Mouse (Mus musculus) limb, embryonic 14.5 days (tissue): ENCODE results near the gene Bcan. TPM values are rescaled to one million over a fixed set of nuclear protein-coding genes. Genes with fewer than 3 reads are reported as not detected.

Source experiments
- ATAC-seq: fragments of 200-750 bp; cut with Nextera tagmentation; 2 replicates; pipeline ENCODE4 v1.8.0; 2017; ENCODE audit warnings: low read depth, moderate number of reproducible peaks, moderate TSS enrichment; ENCODE audit not compliant: low FRiP score
- DNase-seq: peaks from one replicate; pipeline ENCODE4 v3.0.0-alpha.2; 2015; ENCODE audit warnings: low spot score
- H3K27ac ChIP-seq: fragments of 300-500 bp; sonication (generic); replicated peaks from 2 replicates; pipeline ENCODE4 v1.5.1; 2014; ENCODE audit warnings: low read depth, mild to moderate bottlenecking, low read length, moderate library complexity, mixed read lengths
- H3K27me3 ChIP-seq: fragments of 300-500 bp; sonication (generic); 2 replicates; pipeline ENCODE4 v1.6.1; 2014; ENCODE audit warnings: low read length, mixed read lengths; ENCODE audit not compliant: control insufficient read depth, insufficient read depth
- H3K36me3 ChIP-seq: fragments of 300-500 bp; sonication (generic); 2 replicates; pipeline ENCODE4 v1.6.1; 2014; ENCODE audit warnings: mild to moderate bottlenecking, low read length, moderate library complexity, mixed read lengths; ENCODE audit not compliant: control insufficient read depth, insufficient read depth
- H3K4me1 ChIP-seq: fragments of 300-500 bp; sonication (generic); 2 replicates; pipeline ENCODE4 v1.6.1; 2014; ENCODE audit warnings: antibody characterized with exemption, low read length, mixed read lengths; ENCODE audit not compliant: control insufficient read depth, insufficient read depth
- H3K4me2 ChIP-seq: fragments of 300-500 bp; sonication (generic); replicated peaks from 2 replicates; pipeline ENCODE4 v1.6.1; 2014; ENCODE audit warnings: low read depth, mild to moderate bottlenecking, low read length, moderate library complexity; ENCODE audit not compliant: severe bottlenecking
- H3K4me3 ChIP-seq: fragments of 300-500 bp; sonication (generic); replicated peaks from 2 replicates; pipeline ENCODE4 v1.5.1; 2014; ENCODE audit warnings: low read length
- H3K9ac ChIP-seq: fragments of 300-500 bp; sonication (generic); 2 replicates; pipeline ENCODE4 v1.6.1; 2014; ENCODE audit warnings: mild to moderate bottlenecking, low read depth, low read length, moderate library complexity; ENCODE audit not compliant: severe bottlenecking
- H3K9me3 ChIP-seq: fragments of 300-500 bp; sonication (generic); 2 replicates; pipeline ENCODE4 v1.6.1; 2016; ENCODE audit warnings: low read length; ENCODE audit not compliant: control insufficient read depth
- POLR2A ChIP-seq: fragments of 200-500 bp; IDR thresholded peaks from 2 replicates; pipeline ENCODE4 v1.8.0; 2012; ENCODE audit warnings: inconsistent platforms, mild to moderate bottlenecking, moderate library complexity, borderline replicate concordance; ENCODE audit not compliant: insufficient read depth, insufficient read length; ENCODE audit errors: extremely low read depth
- WGBS: fragments of 180-500 bp; shearing (Covaris S2); extraction: QIAGEN DNeasy Blood & Tissue Kit; methylation state at CpG from one replicate; pipeline ENCODE4 v1.1.7; 2014; 5-methylcytosine and 5-hydroxymethylcytosine counted together
- polyA plus RNA-seq, 2 experiments: library from polyadenylated mRNA; depleted of rRNA in 1 of 2; stranded (reverse) in 1 of 2; unstranded in 1 of 2; fragments of >200 nt; fragmentation: Nextera tagmentation in 1 of 2; extraction: Ambion mirVana in 1 of 2; gene quantifications; 2 replicates each; pipeline versions ENCODE4 v1.2.1 to v1.2.3; 2012 to 2014

Gene Bcan
- polyA plus RNA-seq, 2 experiments, result 0.39 to 1.6 TPM

DNA sequence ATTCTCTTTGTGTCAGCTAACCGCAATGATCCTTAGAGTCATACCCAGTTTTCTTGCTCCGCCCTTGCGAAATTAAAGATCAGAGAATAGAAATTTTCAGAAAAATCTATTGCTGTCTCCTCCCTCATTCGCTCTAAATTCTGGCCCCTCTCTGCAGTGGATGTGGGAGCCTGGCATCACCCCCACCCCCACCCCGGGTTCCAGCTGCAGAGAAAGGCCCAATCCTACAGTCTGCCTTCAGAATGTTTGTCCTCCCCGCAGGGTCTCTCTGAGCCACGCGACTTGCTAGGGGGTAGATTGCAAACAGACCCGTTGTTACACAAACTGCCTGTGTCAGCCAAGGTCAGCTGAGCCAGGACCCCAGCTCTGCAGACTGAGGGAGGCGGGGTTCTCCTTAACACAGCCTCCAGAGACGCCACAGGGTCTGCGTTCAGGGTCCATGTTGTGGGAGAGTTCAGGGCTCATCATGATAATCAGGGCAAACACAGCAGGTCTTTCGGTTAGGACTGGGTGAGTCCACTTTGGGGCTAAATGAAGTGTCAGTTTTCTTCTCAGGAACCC lies 50.0 kb downstream of the Bcan start:
- Histone ChIP-seq H3K36me3 (peaks cover 31% of the 10 kb centered on the region), H3K27ac (peak overlapping the region; percentile 88), H3K4me1 (peaks cover 66% of the 10 kb centered on the region), H3K4me3 (peak overlapping the region; percentile 57), H3K27me3 (no peaks in the 10 kb centered on the region), H3K4me2 (peak overlapping the region; percentile 76), H3K9ac (peak overlapping the region; percentile 67), H3K9me3 (no peaks in the 10 kb centered on the region)
- 3% methylated on average over 13 of the region's 13 CpGs for WGBS
- TF ChIP-seq POLR2A, result no peak
- ATAC-seq, result no peak
- no peak for DNase-seq

DNA sequence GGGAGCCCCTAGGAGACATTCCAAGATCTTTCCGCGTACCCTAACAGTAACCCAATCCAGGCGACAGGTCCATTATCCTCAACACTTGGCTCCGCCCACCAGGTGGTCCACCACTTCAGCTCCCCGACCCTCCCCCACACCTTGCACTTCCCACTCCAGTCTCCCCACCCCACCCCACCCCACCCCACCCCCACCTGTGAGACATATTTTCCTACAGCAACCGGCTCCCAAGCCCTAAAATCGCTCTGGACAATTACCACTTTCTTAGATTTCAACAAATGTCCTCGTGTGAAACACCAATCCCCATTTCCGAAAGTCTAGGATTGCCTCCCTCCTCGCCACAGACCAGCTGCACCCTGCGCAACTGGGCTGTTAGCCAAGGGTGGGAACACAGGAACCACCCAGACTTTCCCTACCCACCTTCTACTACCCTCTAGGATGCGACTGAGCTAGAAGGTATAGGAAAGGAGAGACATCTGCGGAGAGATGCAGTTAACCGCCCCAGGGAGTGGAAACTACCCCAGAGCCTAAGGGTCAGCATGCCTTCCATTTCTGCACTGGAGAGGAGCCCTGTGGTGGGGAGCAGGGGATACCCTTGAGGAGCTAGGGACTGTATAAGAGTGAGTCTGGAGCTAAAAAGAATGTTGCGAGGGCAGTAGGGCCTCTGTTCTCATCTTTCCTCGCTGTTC lies 50.6 kb downstream of the Bcan start:
- ATAC-seq, result 0 out of 2 replicates have a peak, but pooled peaks have one; percentile 15
- no peaks in the 10 kb centered on the region for H3K9me3 ChIP-seq
- peaks cover 27% of the 10 kb centered on the region for H3K36me3 ChIP-seq
- 5% methylated on average over 16 of the region's 16 CpGs for WGBS
- peak overlapping the region; percentile 88 for H3K27ac ChIP-seq
- TF ChIP-seq POLR2A, result no peak
- no peaks in the 10 kb centered on the region for H3K27me3 ChIP-seq
- peak overlapping the region; percentile 67 for H3K9ac ChIP-seq
- peaks cover 73% of the 10 kb centered on the region for H3K4me1 ChIP-seq
- H3K4me3 ChIP-seq, result peak overlapping the region; percentile 57
- H3K4me2 ChIP-seq, result peak overlapping the region; percentile 76
- peak; percentile 77 for DNase-seq

DNA sequence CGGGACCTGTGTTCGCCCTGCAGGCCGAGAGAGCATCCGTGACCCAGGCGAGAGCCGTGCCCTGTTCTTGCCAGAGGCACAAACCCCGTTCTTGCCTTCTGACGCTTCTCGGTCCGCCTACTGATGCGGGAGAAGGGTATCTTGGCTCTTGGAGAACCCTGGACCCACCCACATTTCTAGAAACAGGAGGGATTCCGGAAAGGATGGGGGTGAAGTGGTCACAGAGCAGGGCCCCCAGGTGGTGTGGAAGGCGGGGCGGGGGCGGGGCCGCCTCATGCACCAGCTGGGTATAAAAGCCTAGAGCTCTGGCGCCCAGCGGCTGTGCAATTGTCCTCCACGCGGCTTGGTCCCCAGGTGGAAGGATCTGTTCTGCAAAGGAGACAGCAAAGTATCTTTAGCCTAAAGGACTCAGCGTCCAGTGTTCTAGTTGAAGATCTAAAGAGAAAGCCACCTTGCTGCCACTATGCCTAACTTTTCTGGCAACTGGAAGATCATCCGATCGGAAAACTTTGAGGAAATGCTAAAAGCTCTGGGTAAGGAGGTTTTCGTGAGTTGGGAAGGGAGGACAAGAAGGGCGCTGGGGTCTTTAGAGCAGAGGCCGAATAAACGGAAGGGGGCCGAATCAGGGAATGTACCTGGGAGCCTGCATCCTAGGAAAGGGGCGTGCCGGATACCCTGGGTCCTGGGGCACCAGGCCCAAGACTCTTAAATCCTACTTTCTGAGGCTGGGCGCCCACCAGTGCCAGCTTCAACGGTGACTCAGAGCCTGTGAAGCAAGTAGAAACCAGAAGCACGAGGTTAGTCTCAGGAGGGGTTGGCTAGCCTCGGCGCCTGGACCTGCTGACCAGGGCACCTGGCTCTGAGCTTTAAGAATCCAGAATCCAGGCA lies 51.4 kb downstream of the Bcan start, which contains the start of gene Crabp2:
Crabp2 (plus strand) TSS at position 289 of the 888 bp plus-strand sequence.
- ATAC-seq (peak; percentile 49), DNase-seq (peak; percentile 81)
- no peaks in the 10 kb centered on the region for H3K27me3 ChIP-seq
- peak; percentile 94; the same call in 1 of the 2 replicates for TF ChIP-seq POLR2A
- H3K27ac ChIP-seq, result peak within 1 kb of the TSS; percentile 88
- H3K4me3 ChIP-seq, result peak within 1 kb of the TSS; percentile 57
- peak within 1 kb of the TSS; percentile 76 for H3K4me2 ChIP-seq
- peak within 1 kb of the TSS; percentile 67 for H3K9ac ChIP-seq
- peaks cover 20% of the 10 kb centered on the region for H3K36me3 ChIP-seq
- peaks cover 75% of the 10 kb centered on the region for H3K4me1 ChIP-seq
- WGBS, result under 1% methylated on average over 35 of the region's 35 CpGs
- H3K9me3 ChIP-seq, result no peaks in the 10 kb centered on the region

DNA sequence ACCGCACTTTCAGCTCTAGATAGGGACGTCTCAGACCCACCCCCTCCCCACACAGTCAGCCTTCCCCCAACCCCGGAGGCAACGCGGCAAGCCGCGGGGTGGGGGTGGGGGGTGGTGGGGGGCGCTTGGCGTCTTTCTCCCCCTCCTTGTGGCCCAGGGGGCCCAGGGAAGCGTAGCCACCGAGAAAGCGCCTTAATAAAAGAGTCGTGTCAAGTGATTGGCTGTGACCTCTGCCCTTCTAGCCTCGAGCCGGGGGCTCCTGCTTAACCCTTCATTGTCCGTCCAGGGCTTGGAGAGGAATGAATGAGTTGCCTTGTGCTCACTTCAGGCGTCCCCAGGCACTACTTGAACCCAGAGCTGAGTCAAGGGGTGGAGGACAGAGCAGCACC lies 52.2 kb downstream of the Bcan start:
- Histone ChIP-seq H3K36me3 (peaks cover 12% of the 10 kb centered on the region), H3K27ac (peak overlapping the region; percentile 88), H3K9ac (peak overlapping the region; percentile 67), H3K4me2 (peak overlapping the region; percentile 76), H3K4me1 (peaks cover 76% of the 10 kb centered on the region), H3K4me3 (peak overlapping the region; percentile 57), H3K9me3 (no peaks in the 10 kb centered on the region), H3K27me3 (no peaks in the 10 kb centered on the region)
- DNase-seq (no peak), ATAC-seq (no peak)
- TF ChIP-seq POLR2A, result no peak
- 2% methylated on average over 17 of the region's 17 CpGs for WGBS

DNA sequence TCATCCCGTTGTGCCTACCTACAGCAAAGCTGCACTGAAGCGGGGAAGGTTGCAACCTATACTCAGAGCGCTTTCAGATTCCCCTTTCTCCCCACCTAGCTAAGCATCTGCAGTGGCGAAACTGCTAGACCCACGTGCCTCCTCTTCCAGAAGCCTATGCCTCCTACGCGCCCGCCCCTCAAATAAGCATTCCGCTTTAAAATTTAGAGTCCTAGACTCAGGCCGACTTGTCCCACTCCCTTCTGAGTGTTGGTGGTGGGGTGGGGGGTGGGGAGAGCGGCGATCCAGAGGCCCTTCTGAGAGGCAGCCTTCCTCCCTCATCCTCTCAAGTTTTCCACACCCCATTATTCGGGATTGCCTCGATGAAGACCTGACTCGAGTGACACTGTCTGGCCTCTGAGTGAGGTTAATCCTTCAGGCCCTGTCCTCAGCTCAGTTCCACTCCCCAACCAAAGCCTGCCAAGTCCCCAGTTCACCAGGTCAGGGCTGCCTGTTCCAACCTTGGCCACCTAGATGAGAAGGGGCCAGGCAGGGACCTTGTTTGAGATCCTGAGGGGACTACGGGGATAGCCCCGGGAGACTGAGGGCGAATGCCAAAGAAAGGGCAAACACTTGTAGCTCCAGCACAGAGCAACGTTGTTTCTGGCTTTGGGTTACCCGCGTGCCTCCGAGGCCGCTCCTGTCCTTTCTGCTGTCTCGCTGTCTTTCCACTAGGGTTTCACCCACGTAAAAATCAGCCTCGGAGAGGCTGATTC lies 52.8 kb downstream of the Bcan start:
- peak; percentile 21 for DNase-seq
- Histone ChIP-seq H3K9ac (peak overlapping the region; percentile 67), H3K27ac (peak overlapping the region; percentile 88), H3K9me3 (no peaks in the 10 kb centered on the region), H3K27me3 (no peaks in the 10 kb centered on the region), H3K36me3 (peaks cover 10% of the 10 kb centered on the region; the same call in 1 of the 2 replicates), H3K4me3 (peak overlapping the region; percentile 57), H3K4me1 (peaks cover 71% of the 10 kb centered on the region), H3K4me2 (peak overlapping the region; percentile 76)
- no peak for ATAC-seq
- TF ChIP-seq POLR2A, result no peak
- WGBS, result 2% methylated on average over 26 of the region's 26 CpGs
